Mouse (Mus musculus): Measurements from ENCODE around the gene Igsf8. TPM values are rescaled to one million over a fixed set of nuclear protein-coding genes. Genes with fewer than 3 reads are reported as not detected.
"Not testable (repeated sequence)": the region's sequence is repeated elsewhere in the genome, so short reads cannot be mapped to it uniquely, and the experiment has no call there.

Gene Igsf8
- polyA plus RNA-seq, 1 experiment from 2014 or later, result 84.7 TPM

- H3K36me3 ChIP-seq (ENCODE audit: control insufficient read depth, insufficient read depth, low read length), result no peaks in the 10 kb centered on the region
- H3K9me3 ChIP-seq (ENCODE audit: control insufficient read depth, low read length), result no peaks in the 10 kb centered on the region
- no peaks in the 10 kb centered on the region for H3K27me3 ChIP-seq (replicated peaks; ENCODE audit: control insufficient read depth, insufficient read depth, low read length)
- no peak overlapping the region for H3K4me2 ChIP-seq (ENCODE audit: low read length)
- no peak overlapping the region for H3K27ac ChIP-seq (ENCODE audit: low read depth, low read length)
- H3K4me1 ChIP-seq (ENCODE audit: control insufficient read depth, insufficient read depth, low read depth, low read length), result peaks cover 17% of the 10 kb centered on the region
- whole genome bisulfite sequencing, result 51% methylated on average over 11 of the region's 11 CpGs
- ATAC-seq, result no peak
- H3K4me3 ChIP-seq (ENCODE audit: low read length), result no peak overlapping the region
- H3K9ac ChIP-seq (ENCODE audit: low read depth, low read length), result no peak overlapping the region
These were observed 40.0 kb upstream of the Igsf8 start for GRCm38 (mm10) chr1:172221297-172222063.

- WGBS, result 78% methylated on average over 2 of the region's 2 CpGs
- no peak overlapping the region for H3K4me2 ChIP-seq (ENCODE audit: low read length)
- no peaks in the 10 kb centered on the region for H3K4me1 ChIP-seq (ENCODE audit: control insufficient read depth, insufficient read depth, low read depth, low read length)
- no peaks in the 10 kb centered on the region for H3K36me3 ChIP-seq (ENCODE audit: control insufficient read depth, insufficient read depth, low read length)
- H3K9ac ChIP-seq (ENCODE audit: low read depth, low read length), result no peak overlapping the region
- no peak for ATAC-seq
- no peaks in the 10 kb centered on the region; the same call in 1 of the 2 replicates for H3K27me3 ChIP-seq (replicated peaks; ENCODE audit: control insufficient read depth, insufficient read depth, low read length)
- no peaks in the 10 kb centered on the region for H3K9me3 ChIP-seq (ENCODE audit: control insufficient read depth, low read length)
- no peak overlapping the region for H3K27ac ChIP-seq (ENCODE audit: low read depth, low read length)
- H3K4me3 ChIP-seq (ENCODE audit: low read length), result no peak overlapping the region
These were observed 33.2 kb upstream of the Igsf8 start for GRCm38 (mm10) chr1:172228209-172228608.

- H3K4me2 ChIP-seq (ENCODE audit: low read length), result no peak overlapping the region
- no peak for ATAC-seq
- H3K9ac ChIP-seq (ENCODE audit: low read depth, low read length), result no peak overlapping the region
- H3K4me1 ChIP-seq (ENCODE audit: control insufficient read depth, insufficient read depth, low read depth, low read length), result no peaks in the 10 kb centered on the region
- H3K36me3 ChIP-seq (ENCODE audit: control insufficient read depth, insufficient read depth, low read length), result no peaks in the 10 kb centered on the region
- no peaks in the 10 kb centered on the region; the same call in 1 of the 2 replicates for H3K27me3 ChIP-seq (replicated peaks; ENCODE audit: control insufficient read depth, insufficient read depth, low read length)
- no peak overlapping the region for H3K4me3 ChIP-seq (ENCODE audit: low read length)
- no peak overlapping the region for H3K27ac ChIP-seq (ENCODE audit: low read depth, low read length)
- 98% methylated on average over 1 of the region's 1 CpGs for WGBS
- no peaks in the 10 kb centered on the region for H3K9me3 ChIP-seq (ENCODE audit: control insufficient read depth, low read length)
These were observed 32.2 kb upstream of the Igsf8 start for GRCm38 (mm10) chr1:172229215-172229614.

DNA sequence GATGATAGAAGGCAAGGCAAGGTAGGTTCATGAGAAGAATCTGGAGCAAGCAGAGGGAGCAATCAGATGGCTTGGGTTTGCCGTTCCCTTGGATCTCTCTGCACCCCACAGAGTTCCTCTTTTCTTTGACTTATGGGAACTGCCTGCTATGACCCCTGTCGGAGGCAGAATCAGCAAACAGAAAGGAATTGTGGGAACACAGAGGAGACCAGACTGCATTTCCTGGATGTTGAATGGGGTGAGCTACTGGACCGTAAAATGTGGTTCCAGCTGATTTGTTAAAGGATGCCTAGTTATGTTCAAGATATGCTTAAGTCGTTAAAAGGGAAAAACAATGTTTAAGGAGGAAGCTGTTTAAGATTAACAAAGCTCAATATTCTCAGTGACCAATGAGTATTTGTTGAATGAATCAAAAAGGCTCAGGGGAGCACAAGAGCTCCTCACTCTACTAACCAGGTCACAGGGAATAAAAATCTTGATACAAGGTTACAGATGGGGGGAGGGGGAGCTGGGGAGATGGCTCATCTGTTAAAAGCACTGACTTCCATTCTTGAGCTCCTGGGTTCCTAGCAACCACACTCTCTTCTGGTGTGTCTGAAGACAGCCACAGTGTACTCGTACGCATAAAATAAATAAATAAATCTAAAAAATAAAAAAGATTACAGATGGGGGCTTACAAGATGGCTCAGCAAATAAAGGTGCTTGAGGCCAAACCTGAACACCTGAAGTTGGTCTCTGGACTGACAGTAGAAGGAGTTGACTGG is 20.3 kb upstream of the Igsf8 start:
- WGBS, result 21% methylated on average over 6 of the region's 6 CpGs
- Histone ChIP-seq H3K36me3 (ENCODE audit: control insufficient read depth, insufficient read depth, low read length) (no peaks in the 10 kb centered on the region), H3K27ac (ENCODE audit: low read depth, low read length) (no peak overlapping the region), H3K9ac (ENCODE audit: low read depth, low read length) (no peak overlapping the region), H3K4me2 (ENCODE audit: low read length) (no peak overlapping the region), H3K4me3 (ENCODE audit: low read length) (no peak overlapping the region), H3K27me3 (replicated peaks; ENCODE audit: control insufficient read depth, insufficient read depth, low read length) (peaks cover 3% of the 10 kb centered on the region; the same call in 1 of the 2 replicates), H3K4me1 (ENCODE audit: control insufficient read depth, insufficient read depth, low read depth, low read length) (peaks cover 2% of the 10 kb centered on the region; the same call in 1 of the 2 replicates), H3K9me3 (ENCODE audit: control insufficient read depth, low read length) (no peaks in the 10 kb centered on the region)
- ATAC-seq, result no peak

- WGBS, result 6% methylated on average over 2 of the region's 2 CpGs
- no peak overlapping the region for H3K27ac ChIP-seq (ENCODE audit: low read depth, low read length)
- H3K36me3 ChIP-seq (ENCODE audit: control insufficient read depth, insufficient read depth, low read length), result no peaks in the 10 kb centered on the region
- H3K4me3 ChIP-seq (ENCODE audit: low read length), result no peak overlapping the region
- H3K9ac ChIP-seq (ENCODE audit: low read depth, low read length), result no peak overlapping the region
- H3K4me2 ChIP-seq (ENCODE audit: low read length), result no peak overlapping the region
- peaks cover 2% of the 10 kb centered on the region; the same call in 1 of the 2 replicates for H3K4me1 ChIP-seq (ENCODE audit: control insufficient read depth, insufficient read depth, low read depth, low read length)
- H3K27me3 ChIP-seq (replicated peaks; ENCODE audit: control insufficient read depth, insufficient read depth, low read length), result peaks cover 3% of the 10 kb centered on the region; the same call in 1 of the 2 replicates
- H3K9me3 ChIP-seq (ENCODE audit: control insufficient read depth, low read length), result no peaks in the 10 kb centered on the region
- ATAC-seq, result peak; percentile 88
These were observed 19.0 kb upstream of the Igsf8 start for GRCm38 (mm10) chr1:172242401-172242800.

GRCm38 (mm10) chr1:172243547-172244205 is 17.8 kb upstream of the Igsf8 start:
- Histone ChIP-seq H3K27me3 (replicated peaks; ENCODE audit: control insufficient read depth, insufficient read depth, low read length) (peaks cover 3% of the 10 kb centered on the region; the same call in 1 of the 2 replicates), H3K4me2 (ENCODE audit: low read length) (no peak overlapping the region; the same call in 1 of the 2 replicates), H3K9me3 (ENCODE audit: control insufficient read depth, low read length) (no peaks in the 10 kb centered on the region), H3K36me3 (ENCODE audit: control insufficient read depth, insufficient read depth, low read length) (no peaks in the 10 kb centered on the region), H3K4me1 (ENCODE audit: control insufficient read depth, insufficient read depth, low read depth, low read length) (peaks cover 2% of the 10 kb centered on the region; the same call in 1 of the 2 replicates), H3K4me3 (ENCODE audit: low read length) (no peak overlapping the region), H3K27ac (ENCODE audit: low read depth, low read length) (no peak overlapping the region), H3K9ac (ENCODE audit: low read depth, low read length) (no peak overlapping the region)
- no peak for ATAC-seq
- 32% methylated on average over 16 of the region's 16 CpGs for WGBS

DNA sequence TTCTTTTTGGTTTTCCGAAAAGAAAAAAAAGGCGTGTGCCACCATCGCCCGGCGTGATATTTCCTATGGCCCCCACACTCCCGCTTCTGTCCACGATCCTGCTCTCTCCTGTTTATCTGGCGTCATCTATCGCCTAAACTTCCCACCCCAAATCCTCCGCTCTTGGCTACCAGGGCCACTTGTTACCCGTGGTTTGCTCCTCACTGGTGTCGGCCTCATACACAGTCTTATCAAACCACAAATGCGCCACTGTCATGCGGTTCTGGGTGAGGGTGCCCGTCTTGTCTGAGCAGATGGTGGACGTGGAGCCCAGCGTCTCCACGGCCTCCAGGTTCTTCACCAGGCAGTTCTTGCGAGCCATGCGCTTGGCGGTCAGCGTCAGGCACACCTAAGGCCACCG is 16.8 kb upstream of the Igsf8 start:
- not testable (repeated sequence) for H3K9ac ChIP-seq (ENCODE audit: low read depth, low read length); H3K4me3 ChIP-seq (ENCODE audit: low read length); H3K27me3 ChIP-seq (replicated peaks; ENCODE audit: control insufficient read depth, insufficient read depth, low read length); ATAC-seq; H3K4me1 ChIP-seq (ENCODE audit: control insufficient read depth, insufficient read depth, low read depth, low read length); H3K27ac ChIP-seq (ENCODE audit: low read depth, low read length); H3K9me3 ChIP-seq (ENCODE audit: control insufficient read depth, low read length); H3K36me3 ChIP-seq (ENCODE audit: control insufficient read depth, insufficient read depth, low read length)
- H3K4me2 ChIP-seq (ENCODE audit: low read length), result peak overlapping the region; percentile 10
- 58% methylated on average over 23 of the region's 23 CpGs for WGBS

DNA sequence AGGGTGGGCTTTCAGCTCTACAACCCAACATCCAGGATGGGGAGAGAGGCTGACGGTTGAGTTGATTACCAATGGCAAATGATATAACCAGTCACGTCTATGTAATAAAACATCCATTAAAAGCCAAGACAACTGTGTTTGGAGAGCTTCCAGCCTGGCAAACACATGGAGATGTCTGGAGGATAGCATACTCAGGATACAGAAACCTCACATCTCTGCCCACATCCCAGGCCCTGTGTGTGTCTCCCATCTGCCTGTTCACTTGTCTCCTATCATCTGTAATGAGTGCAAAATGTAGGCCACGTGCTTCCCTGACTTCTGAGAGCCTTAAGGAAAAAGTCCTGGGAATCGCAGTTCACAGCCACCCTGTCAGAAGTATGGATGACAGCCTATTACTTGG is 14.2 kb upstream of the Igsf8 start:
- Histone ChIP-seq H3K27me3 (replicated peaks; ENCODE audit: control insufficient read depth, insufficient read depth, low read length) (peaks cover 3% of the 10 kb centered on the region; the same call in 1 of the 2 replicates), H3K27ac (ENCODE audit: low read depth, low read length) (no peak overlapping the region), H3K9ac (ENCODE audit: low read depth, low read length) (no peak overlapping the region), H3K4me2 (ENCODE audit: low read length) (no peak overlapping the region), H3K36me3 (ENCODE audit: control insufficient read depth, insufficient read depth, low read length) (no peaks in the 10 kb centered on the region), H3K9me3 (ENCODE audit: control insufficient read depth, low read length) (no peaks in the 10 kb centered on the region), H3K4me1 (ENCODE audit: control insufficient read depth, insufficient read depth, low read depth, low read length) (peaks cover 2% of the 10 kb centered on the region; the same call in 1 of the 2 replicates), H3K4me3 (ENCODE audit: low read length) (no peak overlapping the region)
- peak; percentile 5; the same call in 1 of the 2 replicates for ATAC-seq
- WGBS, result 57% methylated on average over 4 of the region's 4 CpGs

- Histone ChIP-seq H3K36me3 (ENCODE audit: control insufficient read depth, insufficient read depth, low read length) (no peaks in the 10 kb centered on the region), H3K4me1 (ENCODE audit: control insufficient read depth, insufficient read depth, low read depth, low read length) (peaks cover 2% of the 10 kb centered on the region; the same call in 1 of the 2 replicates), H3K4me2 (ENCODE audit: low read length) (no peak overlapping the region), H3K4me3 (ENCODE audit: low read length) (no peak overlapping the region), H3K9ac (ENCODE audit: low read depth, low read length) (no peak overlapping the region), H3K27ac (ENCODE audit: low read depth, low read length) (no peak overlapping the region), H3K9me3 (ENCODE audit: control insufficient read depth, low read length) (no peaks in the 10 kb centered on the region), H3K27me3 (replicated peaks; ENCODE audit: control insufficient read depth, insufficient read depth, low read length) (peaks cover 3% of the 10 kb centered on the region; the same call in 1 of the 2 replicates)
- WGBS, result 57% methylated on average over 2 of the region's 2 CpGs
- peak; percentile 56 for ATAC-seq
These were observed 13.8 kb upstream of the Igsf8 start for GRCm38 (mm10) chr1:172247679-172248078.

Data from hindbrain, embryonic 16.5 days (tissue).